Mouse (Mus musculus) forebrain, embryonic 13.5 days (tissue): ENCODE measurements around the gene Grifin. TPM values are rescaled to one million over a fixed set of nuclear protein-coding genes. Genes with fewer than 3 reads are reported as not detected.
A peak's percentile ranks its signal among the peaks of the same experiment; 100 is the strongest.

Source experiments
- ATAC-seq: fragments of 200-750 bp; cut with Nextera tagmentation; 2 replicates; pipeline ENCODE4 v1.8.0; 2017
- H3K27ac ChIP-seq: fragments of 300-500 bp; sonication (generic); 2 replicates; pipeline ENCODE4 v1.5.1; 2015; ENCODE audit warnings: inconsistent platforms, mild to moderate bottlenecking, moderate library complexity
- H3K27me3 ChIP-seq: fragments of 300-500 bp; sonication (generic); 2 replicates; pipeline ENCODE4 v1.6.1; 2015; ENCODE audit warnings: mild to moderate bottlenecking, inconsistent platforms
- H3K36me3 ChIP-seq: fragments of 300-500 bp; sonication (generic); 2 replicates; pipeline ENCODE4 v1.6.1; 2015; ENCODE audit warnings: mild to moderate bottlenecking, inconsistent platforms; ENCODE audit not compliant: poor library complexity, severe bottlenecking
- H3K4me1 ChIP-seq: fragments of 300-500 bp; sonication (generic); 2 replicates; pipeline ENCODE4 v1.6.1; 2015; ENCODE audit warnings: inconsistent platforms
- H3K4me2 ChIP-seq: fragments of 300-500 bp; sonication (generic); 2 replicates; pipeline ENCODE4 v1.6.1; 2015; ENCODE audit warnings: inconsistent platforms, mild to moderate bottlenecking, moderate library complexity
- H3K4me3 ChIP-seq: fragments of 300-500 bp; sonication (generic); 2 replicates; pipeline ENCODE4 v1.5.1; 2015; ENCODE audit warnings: mild to moderate bottlenecking, inconsistent platforms
- H3K9ac ChIP-seq: fragments of 300-500 bp; sonication (generic); 2 replicates; pipeline ENCODE4 v1.6.1; 2015; ENCODE audit warnings: mild to moderate bottlenecking, inconsistent platforms
- H3K9me3 ChIP-seq: fragments of 300-500 bp; sonication (generic); replicated peaks from 2 replicates; pipeline ENCODE4 v1.6.1; 2016; ENCODE audit warnings: inconsistent platforms
- WGBS: fragments of 180-500 bp; shearing (Covaris S2); methylation state at CpG from one replicate; pipeline ENCODE4 v1.1.7; 2015; 5-methylcytosine and 5-hydroxymethylcytosine counted together
- polyA plus RNA-seq: library from polyadenylated mRNA; unstranded; fragments of >200 nt; fragmentation: Nextera tagmentation; extraction: Ambion mirVana; gene quantifications from 2 replicates; pipeline ENCODE4 v1.2.1, GENCODE M21; 2015

The Grifin gene
- polyA plus RNA-seq, 1 experiment from 2014 or later: 0.49 TPM

DNA sequence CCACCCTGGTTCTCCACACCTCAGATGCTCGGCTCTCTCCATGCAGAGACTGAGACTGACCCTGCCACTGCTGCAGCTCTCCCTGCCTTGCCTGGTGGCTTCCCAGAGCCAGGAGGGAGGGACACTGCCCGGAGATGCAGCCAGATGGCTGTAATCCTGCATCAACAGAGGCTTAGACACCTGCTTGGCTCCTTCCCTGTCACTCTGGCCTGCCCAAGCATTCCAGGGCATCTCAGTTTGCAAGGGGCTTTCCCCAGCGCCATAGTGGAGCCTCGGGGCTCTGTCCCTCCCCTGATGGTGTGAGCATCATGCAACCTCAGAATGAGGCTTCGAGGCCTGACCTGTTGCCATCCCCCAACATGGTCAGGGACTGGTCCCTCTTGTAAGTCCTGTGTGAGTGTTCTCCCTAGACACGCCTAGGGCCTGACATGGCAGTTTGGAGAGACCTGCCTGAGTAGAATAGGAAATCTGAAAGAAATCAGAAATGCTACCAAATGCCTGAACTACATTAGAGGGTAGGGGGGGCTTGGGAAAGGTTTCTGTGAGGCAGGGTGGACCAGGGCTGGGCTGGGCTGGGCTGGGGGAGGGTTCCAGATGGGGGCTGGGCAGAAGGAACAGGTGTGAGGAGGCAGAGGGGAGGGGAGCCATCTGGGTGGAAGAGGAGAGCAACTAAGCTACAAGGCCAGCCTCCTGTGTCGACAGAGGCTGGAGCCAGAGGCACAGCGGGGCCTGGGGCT lies 18.3 kb upstream of the Grifin start:
- 0 out of 2 replicates have a peak overlapping the region, but pooled peaks have one; percentile 27 for H3K9ac ChIP-seq
- peak; percentile 42; the same call in 1 of the 2 replicates for ATAC-seq
- no peaks in the 10 kb centered on the region for H3K27me3 ChIP-seq
- peaks cover 64% of the 10 kb centered on the region for H3K4me1 ChIP-seq
- 11% methylated on average over 8 of the region's 8 CpGs for WGBS
- no peak overlapping the region for H3K4me3 ChIP-seq
- no peaks in the 10 kb centered on the region for H3K36me3 ChIP-seq
- peak overlapping the region; percentile 85 for H3K27ac ChIP-seq
- H3K9me3 ChIP-seq: no peaks in the 10 kb centered on the region
- peak overlapping the region; percentile 19; the same call in 1 of the 2 replicates for H3K4me2 ChIP-seq

DNA sequence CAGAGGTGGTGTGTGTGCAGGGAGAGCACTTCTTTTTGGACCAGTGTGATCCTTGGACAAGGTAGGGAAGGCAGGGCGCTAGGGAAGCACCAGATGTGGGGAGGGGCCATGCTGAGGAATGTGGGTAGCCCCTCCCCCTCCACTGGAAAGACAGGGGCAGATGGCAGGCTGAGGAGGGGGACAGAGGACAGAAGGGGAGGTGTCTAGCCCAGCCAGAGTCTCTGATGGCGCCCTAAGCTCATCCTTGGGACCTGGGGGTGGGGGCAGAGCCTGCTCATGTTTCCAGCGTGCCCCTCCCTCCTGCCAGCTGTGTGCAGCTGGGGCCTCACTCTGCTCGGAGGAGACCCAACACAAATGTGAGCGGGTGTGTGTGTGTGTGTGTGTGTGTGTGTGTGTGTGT lies 16.7 kb upstream of the Grifin start:
- H3K27me3 ChIP-seq: no peaks in the 10 kb centered on the region
- no peaks in the 10 kb centered on the region for H3K9me3 ChIP-seq
- no peak for ATAC-seq
- H3K4me2 ChIP-seq: no peak overlapping the region
- WGBS: 5% methylated on average over 5 of the region's 5 CpGs
- peaks cover 61% of the 10 kb centered on the region for H3K4me1 ChIP-seq
- no peak overlapping the region for H3K4me3 ChIP-seq
- H3K9ac ChIP-seq: no peak overlapping the region
- no peak overlapping the region for H3K27ac ChIP-seq
- no peaks in the 10 kb centered on the region for H3K36me3 ChIP-seq

DNA sequence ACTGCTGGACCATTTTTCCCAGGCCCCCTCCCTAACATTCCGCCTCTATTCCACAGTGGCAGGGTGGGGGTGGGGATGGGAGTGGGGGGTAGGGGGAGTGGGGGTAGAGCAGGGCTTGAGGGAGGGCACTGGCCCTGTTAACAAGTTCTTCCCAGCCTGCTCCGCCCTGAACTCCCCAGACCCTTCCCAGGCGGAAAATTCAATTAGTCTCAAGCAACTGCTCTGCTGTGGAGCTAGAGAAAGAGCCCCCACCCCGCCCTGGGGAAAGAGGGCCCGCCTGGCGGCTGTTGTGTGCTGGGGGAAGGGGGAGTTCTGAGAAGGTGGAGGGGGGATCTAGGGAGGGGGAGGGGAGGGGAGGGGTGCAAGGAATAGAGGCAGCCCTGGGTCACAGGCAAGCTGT lies 14.9 kb upstream of the Grifin start:
- ATAC-seq: peak; percentile 66; the same call in 1 of the 2 replicates
- Histone ChIP-seq H3K27ac (peak overlapping the region; percentile 60), H3K27me3 (no peaks in the 10 kb centered on the region), H3K4me3 (no peak overlapping the region), H3K9me3 (no peaks in the 10 kb centered on the region), H3K36me3 (no peaks in the 10 kb centered on the region), H3K9ac (no peak overlapping the region), H3K4me1 (peaks cover 56% of the 10 kb centered on the region), H3K4me2 (no peak overlapping the region)
- 4% methylated on average over 6 of the region's 6 CpGs for WGBS

DNA sequence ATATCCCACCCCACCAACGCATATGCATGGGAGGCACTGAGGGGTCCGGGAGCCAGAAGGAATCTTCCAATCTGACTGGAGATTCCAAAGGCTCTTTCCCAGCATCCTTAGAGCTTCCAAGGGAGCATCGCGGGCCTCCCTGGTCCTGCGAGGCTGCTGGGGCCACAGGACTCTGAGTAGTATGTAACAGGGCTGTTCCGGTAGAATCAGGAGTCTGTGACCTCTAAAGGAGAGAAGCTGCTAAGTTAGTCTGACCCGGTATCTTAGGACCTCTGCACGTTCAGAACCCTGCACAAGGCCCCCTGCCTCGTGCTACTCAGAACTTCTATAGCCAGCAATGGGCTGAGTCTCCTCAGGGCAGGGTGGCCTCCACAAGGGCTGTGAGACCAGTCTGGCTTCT lies 14.3 kb upstream of the Grifin start:
- Histone ChIP-seq H3K36me3 (no peaks in the 10 kb centered on the region), H3K9me3 (no peaks in the 10 kb centered on the region), H3K4me1 (peaks cover 51% of the 10 kb centered on the region), H3K9ac (peak overlapping the region; percentile 34; the same call in 1 of the 2 replicates), H3K27me3 (no peaks in the 10 kb centered on the region), H3K27ac (peak overlapping the region; percentile 60), H3K4me3 (no peak overlapping the region), H3K4me2 (no peak overlapping the region)
- no peak for ATAC-seq
- 22% methylated on average over 9 of the region's 9 CpGs for WGBS

DNA sequence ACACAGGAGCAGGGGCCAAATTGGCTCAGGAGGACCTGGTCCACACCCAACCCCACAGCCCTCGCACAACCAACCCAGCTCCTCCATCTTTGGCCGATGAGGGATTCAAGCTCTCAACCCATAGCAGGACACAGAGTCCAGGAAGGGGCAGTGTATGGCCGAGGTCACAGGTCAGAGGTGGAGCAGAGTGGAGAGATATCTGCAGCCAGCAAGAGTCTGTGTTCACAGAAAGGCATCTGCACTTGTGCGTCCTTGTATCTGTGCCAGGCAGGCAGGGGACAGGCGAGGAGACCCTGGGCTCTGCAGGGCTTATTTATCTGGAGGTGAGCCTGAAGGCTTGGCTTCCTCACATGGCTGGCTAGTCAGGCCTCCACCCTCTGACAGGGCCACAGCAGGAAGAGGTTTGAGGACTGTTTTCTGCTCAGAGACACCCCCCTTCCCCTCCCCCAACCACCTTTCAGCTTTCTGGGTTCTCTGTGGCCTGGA lies 10.6 kb upstream of the Grifin start:
- Histone ChIP-seq H3K27ac (no peak overlapping the region), H3K27me3 (no peaks in the 10 kb centered on the region), H3K4me1 (peaks cover 22% of the 10 kb centered on the region), H3K4me2 (no peak overlapping the region), H3K9me3 (no peaks in the 10 kb centered on the region), H3K36me3 (no peaks in the 10 kb centered on the region), H3K9ac (no peak overlapping the region), H3K4me3 (no peak overlapping the region)
- no peak for ATAC-seq
- WGBS: 69% methylated on average over 5 of the region's 5 CpGs

DNA sequence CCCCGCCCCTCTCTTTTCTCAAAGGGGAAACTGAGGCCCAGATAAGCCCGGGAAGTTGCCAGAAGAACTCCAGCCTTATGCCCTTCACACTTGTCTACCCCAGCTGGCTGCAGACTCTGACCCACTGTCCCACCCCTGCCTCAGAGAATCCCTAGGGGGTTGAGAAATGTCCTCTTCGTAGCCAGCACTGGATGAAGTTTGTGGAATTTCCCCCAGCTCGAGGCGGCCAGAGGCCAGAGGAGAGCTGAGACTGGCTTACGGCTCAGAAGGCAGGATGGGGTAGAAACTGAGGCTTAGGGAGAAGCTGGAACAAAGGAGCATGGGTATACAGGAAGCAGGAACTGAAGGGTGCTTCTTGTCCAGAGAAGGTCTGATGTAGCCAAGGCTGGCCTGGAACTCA lies 7.7 kb upstream of the Grifin start:
- no peak for ATAC-seq
- WGBS: 90% methylated on average over 6 of the region's 6 CpGs
- H3K4me3 ChIP-seq: no peak overlapping the region
- no peak overlapping the region for H3K4me2 ChIP-seq
- H3K9ac ChIP-seq: no peak overlapping the region
- H3K36me3 ChIP-seq: no peaks in the 10 kb centered on the region
- peaks cover 23% of the 10 kb centered on the region for H3K4me1 ChIP-seq
- H3K27me3 ChIP-seq: no peaks in the 10 kb centered on the region
- no peaks in the 10 kb centered on the region for H3K9me3 ChIP-seq
- H3K27ac ChIP-seq: no peak overlapping the region

DNA sequence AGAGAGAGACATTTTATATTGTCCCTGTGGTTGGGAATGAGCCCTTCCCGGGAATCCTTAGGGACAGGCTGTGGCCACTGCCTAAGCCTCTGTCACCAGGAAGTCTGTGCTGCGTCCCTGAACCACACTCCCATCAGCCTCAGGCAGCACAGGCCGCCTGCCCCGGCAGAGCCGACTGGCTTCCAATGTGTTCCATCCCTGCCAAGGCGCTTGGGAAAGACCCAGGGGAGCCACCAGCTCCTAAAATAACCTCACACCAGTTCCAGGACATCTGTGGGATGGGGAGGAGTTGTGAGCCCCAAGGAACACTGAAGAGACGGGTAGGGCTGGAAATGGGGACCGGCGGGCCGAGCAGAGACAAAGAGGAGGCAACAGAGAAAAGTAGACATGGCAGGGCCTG lies 6.8 kb upstream of the Grifin start:
- ATAC-seq: no peak
- H3K36me3 ChIP-seq: no peaks in the 10 kb centered on the region

DNA sequence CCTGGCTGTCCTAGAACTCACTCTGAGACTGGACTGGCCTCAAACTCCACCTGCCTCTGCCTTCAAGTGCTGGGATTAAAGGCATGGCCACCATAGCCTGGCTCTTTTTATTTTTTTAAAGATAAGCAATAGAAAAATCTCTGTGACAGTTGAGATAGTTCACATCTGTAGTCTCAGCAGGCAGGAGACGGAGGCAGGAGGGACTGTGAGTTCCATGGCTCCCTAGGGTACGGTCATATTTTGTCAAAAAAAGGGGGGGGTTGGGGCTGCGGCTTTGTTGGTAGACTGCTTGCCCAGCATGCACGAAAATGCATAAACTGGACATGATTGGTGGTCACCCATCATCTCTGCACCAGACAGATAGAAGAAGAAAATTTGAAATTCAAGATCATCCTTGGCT lies 6.3 kb upstream of the Grifin start:
- no peak for ATAC-seq

More for the DNA sequence above, 6.8 kb upstream of the Grifin start:
- H3K4me2 ChIP-seq: no peak overlapping the region
- H3K27me3 ChIP-seq: no peaks in the 10 kb centered on the region
- H3K9ac ChIP-seq: no peak overlapping the region
- peaks cover 32% of the 10 kb centered on the region for H3K4me1 ChIP-seq
- 66% methylated on average over 10 of the region's 10 CpGs for WGBS
- H3K27ac ChIP-seq: no peak overlapping the region
- no peak overlapping the region for H3K4me3 ChIP-seq
- no peaks in the 10 kb centered on the region for H3K9me3 ChIP-seq

DNA sequence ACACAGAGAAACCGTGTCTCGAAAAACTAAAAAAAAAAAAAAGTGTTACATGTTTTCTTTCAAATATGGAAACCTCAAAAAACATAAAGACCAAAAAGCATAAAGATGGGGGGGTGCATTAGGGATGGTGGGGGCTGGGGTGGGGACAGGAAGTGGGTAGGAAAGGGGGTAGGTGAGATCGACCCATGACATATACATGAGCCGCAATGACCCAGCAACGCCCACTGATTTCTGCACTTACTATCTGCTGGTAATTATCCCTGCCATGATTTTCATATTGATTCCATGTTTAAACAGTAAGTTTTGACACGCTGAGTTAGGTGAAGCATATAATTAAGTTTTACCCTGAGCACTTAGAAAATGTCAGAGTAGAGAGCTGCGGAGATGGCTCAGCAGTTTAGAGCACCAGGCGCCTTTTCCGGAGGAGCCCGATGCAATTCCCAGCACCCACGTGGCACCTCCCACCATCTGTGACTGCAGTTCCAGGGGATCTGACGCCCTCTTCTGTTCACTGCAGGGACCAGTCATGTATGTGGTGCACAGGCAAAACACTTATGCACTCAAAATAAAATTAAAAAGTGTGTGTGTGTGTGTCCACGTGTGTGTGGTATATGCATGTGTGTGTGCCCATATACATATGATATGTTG lies 5.5 kb upstream of the Grifin start:
- Histone ChIP-seq H3K9ac (no peak overlapping the region), H3K27ac (no peak overlapping the region)

More for the DNA sequence above, 6.3 kb upstream of the Grifin start:
- 81% methylated on average over 4 of the region's 4 CpGs for WGBS
- peaks cover 32% of the 10 kb centered on the region for H3K4me1 ChIP-seq
- H3K4me3 ChIP-seq: no peak overlapping the region
- H3K27ac ChIP-seq: no peak overlapping the region
- H3K27me3 ChIP-seq: no peaks in the 10 kb centered on the region
- no peaks in the 10 kb centered on the region for H3K9me3 ChIP-seq
- no peak overlapping the region for H3K9ac ChIP-seq
- H3K4me2 ChIP-seq: no peak overlapping the region
- H3K36me3 ChIP-seq: no peaks in the 10 kb centered on the region

DNA sequence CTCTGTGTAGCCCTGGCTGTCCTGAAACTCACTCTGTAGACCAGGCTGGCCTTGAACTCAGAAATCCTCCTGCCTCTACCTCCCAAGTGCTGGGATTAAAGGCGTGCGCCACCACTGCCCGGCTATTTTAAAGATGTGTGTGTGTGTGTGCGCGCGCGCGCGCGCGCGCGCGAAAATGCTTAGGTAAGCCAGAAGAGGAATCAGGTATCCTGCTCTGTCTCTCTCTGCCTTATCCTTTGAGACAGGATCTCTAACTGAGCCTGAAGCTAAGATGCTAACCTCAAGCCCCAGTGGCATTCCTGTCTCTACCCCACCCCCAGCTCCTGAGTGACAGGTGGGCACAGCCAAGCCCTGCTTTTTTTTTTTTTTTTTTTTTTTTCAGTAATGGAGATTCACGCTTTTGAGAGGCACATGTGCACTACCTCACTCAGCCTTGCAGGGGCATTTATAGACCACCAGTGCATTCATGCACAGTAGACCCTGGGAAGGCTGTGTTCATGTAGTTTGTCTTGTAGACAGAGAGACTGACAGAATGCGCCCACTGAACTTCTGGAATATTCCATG lies 4.2 kb upstream of the Grifin start:
- no peak overlapping the region for H3K4me2 ChIP-seq
- H3K36me3 ChIP-seq: no peaks in the 10 kb centered on the region
- no peak overlapping the region for H3K27ac ChIP-seq
- H3K4me3 ChIP-seq: no peak overlapping the region
- H3K4me1 ChIP-seq: peaks cover 43% of the 10 kb centered on the region
- H3K27me3 ChIP-seq: no peaks in the 10 kb centered on the region
- no peaks in the 10 kb centered on the region for H3K9me3 ChIP-seq
- WGBS: 84% methylated on average over 16 of the region's 16 CpGs
- ATAC-seq: peak; percentile 36; the same call in 1 of the 2 replicates
- H3K9ac ChIP-seq: no peak overlapping the region

More for the DNA sequence above, 5.5 kb upstream of the Grifin start:
- Histone ChIP-seq H3K4me1 (peaks cover 38% of the 10 kb centered on the region), H3K36me3 (no peaks in the 10 kb centered on the region), H3K9me3 (no peaks in the 10 kb centered on the region), H3K27me3 (no peaks in the 10 kb centered on the region), H3K4me2 (no peak overlapping the region), H3K4me3 (no peak overlapping the region)
- ATAC-seq: no peak
- 86% methylated on average over 13 of the region's 13 CpGs for WGBS

DNA sequence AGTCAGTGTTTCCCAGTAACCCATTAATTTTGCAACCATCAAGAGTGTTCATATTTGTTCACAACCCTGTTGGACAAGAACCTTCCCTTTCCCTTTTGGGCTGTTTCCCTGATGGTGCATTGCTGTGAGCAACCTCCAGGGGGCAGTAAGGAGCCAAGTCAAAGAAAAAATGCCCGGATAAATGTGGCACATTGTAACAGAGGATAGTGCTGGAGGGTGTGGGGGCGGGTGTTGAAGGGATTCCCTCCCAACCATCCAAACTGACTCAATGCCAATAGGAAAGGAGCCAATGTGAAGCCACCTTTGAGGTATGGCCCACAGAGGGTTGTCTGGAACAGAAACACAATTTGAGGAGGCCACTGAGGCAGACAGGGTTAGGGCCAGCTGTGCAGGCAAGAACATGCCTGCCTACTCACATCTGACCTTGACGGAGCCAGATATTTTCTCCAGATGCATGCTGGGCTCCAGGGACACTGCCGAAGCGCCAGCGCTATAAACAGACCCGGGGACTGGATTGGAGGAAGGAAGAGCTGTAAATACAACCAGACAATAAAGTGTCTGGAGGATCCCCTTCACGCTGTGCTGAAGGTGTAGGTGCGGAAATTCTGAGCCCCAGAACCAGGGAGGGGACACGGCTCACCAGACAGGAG lies 3.6 kb upstream of the Grifin start:
- no peaks in the 10 kb centered on the region for H3K36me3 ChIP-seq
- H3K27ac ChIP-seq: peak overlapping the region; percentile 40; the same call in 1 of the 2 replicates
- ATAC-seq: peak; percentile 48
- 59% methylated on average over 10 of the region's 10 CpGs for WGBS
- H3K9me3 ChIP-seq: no peaks in the 10 kb centered on the region
- H3K27me3 ChIP-seq: no peaks in the 10 kb centered on the region
- peak overlapping the region; percentile 9; the same call in 1 of the 2 replicates for H3K9ac ChIP-seq
- no peak overlapping the region for H3K4me3 ChIP-seq
- peaks cover 43% of the 10 kb centered on the region for H3K4me1 ChIP-seq
- H3K4me2 ChIP-seq: no peak overlapping the region

DNA sequence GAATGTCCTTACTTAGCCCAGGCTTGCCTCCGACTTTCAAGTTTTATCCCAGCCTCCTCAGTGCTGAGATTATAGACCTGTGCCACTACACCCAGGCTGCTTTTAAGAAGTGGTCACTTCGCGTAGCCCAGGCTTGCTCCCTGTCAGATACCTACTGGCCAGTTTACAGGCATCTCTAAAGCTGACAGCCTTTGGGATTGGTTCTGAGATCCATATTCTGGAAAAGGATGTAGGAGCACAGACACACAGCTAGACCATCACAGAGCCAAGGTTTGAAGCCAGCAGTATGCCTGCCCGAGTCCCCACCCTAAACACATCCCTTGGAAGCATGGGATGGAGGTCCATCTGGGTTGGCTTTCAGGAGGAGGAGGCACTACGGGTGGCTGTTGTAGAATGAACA lies 2.9 kb upstream of the Grifin start:
- Histone ChIP-seq H3K36me3 (no peaks in the 10 kb centered on the region), H3K27me3 (no peaks in the 10 kb centered on the region), H3K4me2 (no peak overlapping the region), H3K4me3 (no peak overlapping the region), H3K4me1 (peaks cover 43% of the 10 kb centered on the region), H3K9ac (no peak overlapping the region), H3K27ac (0 out of 2 replicates have a peak overlapping the region, but pooled peaks have one; percentile 31), H3K9me3 (no peaks in the 10 kb centered on the region)
- ATAC-seq: no peak
- 92% methylated on average over 5 of the region's 5 CpGs for WGBS
